Mouse (Mus musculus) v-Abl transformed pro-B cells (cell line): ENCODE results near the gene Ajm1.

ENCODE experiments used
- in situ Hi-C, 2 experiments: fragments of 400-800 bp; cut with MboI; formaldehyde crosslinking; loops; one replicate each; pipeline ENCODE4 v1.15.1; 2025; ENCODE audit not compliant: unreplicated experiment in 2 of 2

Ajm1 gene

GRCm38 (mm10) chr2:25534866-25535182 lies 46.7 kb downstream of the Ajm1 start:
- in situ Hi-C loops: no loop called here

GRCm38 (mm10) chr2:25534178-25534865 lies 47.2 kb downstream of the Ajm1 start:
- in situ Hi-C loops: no loop called here

GRCm38 (mm10) chr2:25533707-25534106 lies 47.9 kb downstream of the Ajm1 start:
- in situ Hi-C loops: no loop called here

- in situ Hi-C loops: no loop called here
Observed at GRCm38 (mm10) chr2:25526510-25527302, 54.9 kb downstream of the Ajm1 start.
